Mouse (Mus musculus) liver, adult 2 months (tissue): ENCODE measurements around the gene Kcnb1.

ENCODE experiments used
- CTCF ChIP-seq: fragments of 200-500 bp; IDR thresholded peaks from 2 replicates; pipeline ENCODE4 v1.5.1; 2011; ENCODE audit warnings: low read depth, low read length, control low read depth
- POLR2A ChIP-seq: fragments of 200-500 bp; IDR thresholded peaks from 2 replicates; pipeline ENCODE4 v1.6.1; 2011; ENCODE audit warnings: low read length, control low read depth; ENCODE audit not compliant: insufficient read depth; ENCODE audit errors: extremely low read depth

DNA sequence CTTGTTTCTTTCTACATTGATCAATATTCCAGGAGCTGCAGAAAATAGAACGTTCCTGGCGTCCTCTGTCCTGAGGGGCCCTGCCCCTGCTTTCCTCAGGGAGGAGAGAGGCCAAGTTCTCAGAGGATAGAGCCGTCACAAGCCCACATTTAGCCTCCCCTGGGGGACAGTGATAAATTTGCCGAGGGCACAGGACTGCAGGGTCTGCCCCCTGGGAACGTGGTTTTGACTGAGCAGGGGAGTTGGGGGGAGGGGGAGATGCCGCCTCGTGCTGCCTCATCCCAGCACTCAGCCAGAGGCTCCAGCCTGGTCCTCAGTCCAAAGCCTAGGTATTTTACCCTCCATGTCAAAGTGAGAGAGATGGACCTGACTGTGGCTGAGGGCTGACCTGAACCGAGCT lies 57.9 kb downstream of the Kcnb1 start:
- TF ChIP-seq POLR2A (no peak), CTCF (no peak)
